Mouse (Mus musculus): ENCODE measurements around the gene Erp29. TPM values are rescaled to one million over a fixed set of nuclear protein-coding genes. Genes with fewer than 3 reads are reported as not detected.
A peak's percentile ranks its signal among the peaks of the same experiment; 100 is the strongest.

Gene Erp29
- total RNA-seq, 2 experiments from 2014 or later, result 32.2 to 39.4 TPM

- Histone ChIP-seq H3K27ac (no peak overlapping the region), H3K4me3 (no peak overlapping the region)
- intact Hi-C loops (cut with DNase I), result no loop called here
- no peak for DNase-seq
- TF ChIP-seq CTCF (IDR thresholded peaks at IDR 0.05), result no peak
Measured at GRCm38 (mm10) chr5:121462171-121462502, 9.8 kb upstream of the Erp29 start.

- no peak overlapping the region for H3K27ac ChIP-seq
- intact Hi-C loops (cut with DNase I), result no loop called here
- no peak for TF ChIP-seq CTCF (IDR thresholded peaks at IDR 0.05)
- H3K4me3 ChIP-seq, result no peak overlapping the region
- no peak for DNase-seq
Measured at GRCm38 (mm10) chr5:121461339-121462170, 9.2 kb upstream of the Erp29 start.

GRCm38 (mm10) chr5:121455510-121456265 lies 3.4 kb upstream of the Erp29 start:
- TF ChIP-seq CTCF (IDR thresholded peaks at IDR 0.05), result no peak
- no peak for DNase-seq
- no peak overlapping the region for H3K4me3 ChIP-seq
- no peak overlapping the region for H3K27ac ChIP-seq
- intact Hi-C loops (cut with DNase I), result loop anchor here (10.0 kb wide), 1 partner anchor 241 kb away; no protein-coding TSS in a partner anchor

- no peak for DNase-seq
- intact Hi-C loops (cut with DNase I), result loop anchor here (10.0 kb wide), 1 partner anchor 240 kb away; no protein-coding TSS in a partner anchor
- Histone ChIP-seq H3K27ac (peak overlapping the region; percentile 100; the same call in 1 of the 2 replicates), H3K4me3 (no peak overlapping the region)
- TF ChIP-seq CTCF (IDR thresholded peaks at IDR 0.05), result no peak
Measured at GRCm38 (mm10) chr5:121454503-121454782, 2.1 kb upstream of the Erp29 start.

GRCm38 (mm10) chr5:121453743-121454502 lies 1.6 kb upstream of the Erp29 start:
- no peak for DNase-seq
- no peak for TF ChIP-seq CTCF (IDR thresholded peaks at IDR 0.05)
- intact Hi-C loops (cut with DNase I), result loop anchor here (10.0 kb wide), 1 partner anchor 239 kb away; no protein-coding TSS in a partner anchor
- Histone ChIP-seq H3K27ac (peak overlapping the region; percentile 100), H3K4me3 (peak overlapping the region; percentile 93)

- TF ChIP-seq CTCF (IDR thresholded peaks at IDR 0.05), result no peak
Measured at GRCm38 (mm10) chr5:121452906-121453305, 600 bp upstream of the Erp29 start.

GRCm38 (mm10) chr5:121451644-121452025 lies 671 bp downstream of the Erp29 start, which contains the start of gene Tmem116:
TSS of gene Tmem116 (plus strand) at chr5:121451893.
- H3K4me3 ChIP-seq, result peak within 1 kb of the TSS; percentile 93
- DNase-seq, result peak; percentile 46
- intact Hi-C loops (cut with DNase I), result loop anchor here (2.0 to 10.0 kb wide), 2 partner anchors 25 to 237 kb away; no protein-coding TSS in a partner anchor
- peak within 1 kb of the TSS; percentile 100 for H3K27ac ChIP-seq
- no peak for TF ChIP-seq CTCF (IDR thresholded peaks at IDR 0.05)

More at GRCm38 (mm10) chr5:121452906-121453305, 600 bp upstream of the Erp29 start:
- intact Hi-C loops (cut with DNase I), result loop anchor here (10.0 kb wide), 1 partner anchor 238 kb away; no protein-coding TSS in a partner anchor
- peak; percentile 84 for DNase-seq
- Histone ChIP-seq H3K4me3 (peak overlapping the region; percentile 93), H3K27ac (peak overlapping the region; percentile 100)

GRCm38 (mm10) chr5:121451203-121451602 lies 1.1 kb downstream of the Erp29 start:
- DNase-seq, result peak; percentile 7
- peak overlapping the region; percentile 100 for H3K27ac ChIP-seq

GRCm38 (mm10) chr5:121450476-121450875 lies 1.8 kb downstream of the Erp29 start:
- TF ChIP-seq CTCF (IDR thresholded peaks at IDR 0.05), result no peak
- peak; percentile 11 for DNase-seq
- H3K4me3 ChIP-seq, result no peak overlapping the region
- intact Hi-C loops (cut with DNase I), result loop anchor here (2.0 to 10.0 kb wide), 2 partner anchors 26 to 236 kb away; no protein-coding TSS in a partner anchor
- H3K27ac ChIP-seq, result no peak overlapping the region

More at GRCm38 (mm10) chr5:121451203-121451602, 1.1 kb downstream of the Erp29 start:
- intact Hi-C loops (cut with DNase I), result loop anchor here (2.0 to 10.0 kb wide), 2 partner anchors 26 to 236 kb away; no protein-coding TSS in a partner anchor
- H3K4me3 ChIP-seq, result peak overlapping the region; percentile 93
- TF ChIP-seq CTCF (IDR thresholded peaks at IDR 0.05), result no peak

- no peak overlapping the region for H3K27ac ChIP-seq
- TF ChIP-seq CTCF (IDR thresholded peaks at IDR 0.05), result peak; percentile 59
- peak; percentile 40 for DNase-seq
- intact Hi-C loops (cut with DNase I), result loop anchor here (2.0 to 10.0 kb wide), 2 partner anchors 27 to 235 kb away; no protein-coding TSS in a partner anchor
- H3K4me3 ChIP-seq, result no peak overlapping the region
Measured at GRCm38 (mm10) chr5:121449976-121450375, 2.3 kb downstream of the Erp29 start.

GRCm38 (mm10) chr5:121448450-121448849 lies 3.9 kb downstream of the Erp29 start:
- no peak overlapping the region for H3K27ac ChIP-seq
- H3K4me3 ChIP-seq, result no peak overlapping the region
- peak; percentile 20 for DNase-seq
- TF ChIP-seq CTCF (IDR thresholded peaks at IDR 0.05), result peak; percentile 44
- intact Hi-C loops (cut with DNase I), result no loop called here

- H3K27ac ChIP-seq, result no peak overlapping the region
- intact Hi-C loops (cut with DNase I), result loop anchor here (5.0 kb wide), 1 partner anchor 32 kb away; no protein-coding TSS in a partner anchor
- DNase-seq, result peak; percentile 11
- no peak overlapping the region for H3K4me3 ChIP-seq
- no peak for TF ChIP-seq CTCF (IDR thresholded peaks at IDR 0.05)
Measured at GRCm38 (mm10) chr5:121444870-121445269, 7.4 kb downstream of the Erp29 start.
